Mouse (Mus musculus) cortical plate, adult 2 months (tissue): ENCODE results near the gene Hpse2. TPM values are rescaled to one million over a fixed set of nuclear protein-coding genes. Genes with fewer than 3 reads are reported as not detected.

Source experiments
- H3K27ac ChIP-seq: fragments of 200-500 bp; 2 replicates; pipeline ENCODE4 v1.5.1; 2012; ENCODE audit warnings: low read length, control low read depth, inconsistent platforms; ENCODE audit not compliant: insufficient read depth
- H3K4me1 ChIP-seq: fragments of 200-500 bp; 2 replicates; pipeline ENCODE4 v1.6.1; 2011; ENCODE audit warnings: low read length; ENCODE audit not compliant: control insufficient read depth, insufficient read depth
- H3K4me3 ChIP-seq: fragments of 200-500 bp; 2 replicates; pipeline ENCODE4 v1.5.1; 2011; ENCODE audit warnings: mild to moderate bottlenecking, low read length, control low read depth; ENCODE audit not compliant: insufficient read depth
- CTCF ChIP-seq: fragments of 200-500 bp; IDR thresholded peaks from 2 replicates; pipeline ENCODE4 v1.5.1; 2011; ENCODE audit warnings: mild to moderate bottlenecking, control low read depth, low read length; ENCODE audit not compliant: insufficient read depth; ENCODE audit errors: extremely low read depth
- POLR2A ChIP-seq: fragments of 200-500 bp; IDR thresholded peaks from 2 replicates; pipeline ENCODE4 v1.6.1; 2011; ENCODE audit warnings: mild to moderate bottlenecking, low read length, control low read depth; ENCODE audit not compliant: insufficient read depth; ENCODE audit errors: extremely low read depth
- polyA plus RNA-seq: library from polyadenylated mRNA; depleted of rRNA; stranded (reverse); fragments of >200 nt; gene quantifications from 2 replicates; pipeline ENCODE4 v1.2.3, GENCODE M21; 2012

Gene Hpse2
- polyA plus RNA-seq, 1 experiment, result 0.02 TPM

GRCm38 (mm10) chr19:43193562-43193961 lies 194.6 kb downstream of the Hpse2 start:
- Histone ChIP-seq H3K4me1 (no peaks in the 10 kb centered on the region), H3K27ac (no peak overlapping the region), H3K4me3 (no peak overlapping the region)
- TF ChIP-seq CTCF (no peak), POLR2A (no peak)

- TF ChIP-seq CTCF (no peak), POLR2A (no peak)
- H3K4me3 ChIP-seq, result no peak overlapping the region
- H3K27ac ChIP-seq, result no peak overlapping the region
- H3K4me1 ChIP-seq, result no peaks in the 10 kb centered on the region
Observed at GRCm38 (mm10) chr19:43175437-43175965, 212.7 kb downstream of the Hpse2 start.

DNA sequence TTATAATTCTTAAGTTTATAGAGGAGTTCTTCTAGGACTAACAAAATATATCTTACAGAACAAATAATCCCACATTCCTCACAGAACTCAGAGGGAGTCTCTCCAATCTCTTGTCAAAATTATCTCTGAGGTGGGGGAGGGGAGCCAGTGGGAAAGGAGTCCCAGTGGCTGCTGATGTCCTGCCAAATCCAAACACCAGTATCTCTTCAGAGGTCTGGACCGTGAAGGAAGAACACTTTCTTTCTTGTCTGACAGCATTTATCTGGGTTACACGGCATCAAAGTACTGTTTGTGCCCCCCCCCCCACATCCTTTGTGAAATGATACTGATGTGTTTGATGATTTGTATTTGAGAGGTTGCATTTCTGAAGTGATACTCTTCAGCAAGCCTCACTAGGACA lies 213.3 kb downstream of the Hpse2 start:
- TF ChIP-seq CTCF, result no peak
- no peak for TF ChIP-seq POLR2A
- no peak overlapping the region for H3K4me3 ChIP-seq
- H3K4me1 ChIP-seq, result no peaks in the 10 kb centered on the region
- no peak overlapping the region for H3K27ac ChIP-seq

DNA sequence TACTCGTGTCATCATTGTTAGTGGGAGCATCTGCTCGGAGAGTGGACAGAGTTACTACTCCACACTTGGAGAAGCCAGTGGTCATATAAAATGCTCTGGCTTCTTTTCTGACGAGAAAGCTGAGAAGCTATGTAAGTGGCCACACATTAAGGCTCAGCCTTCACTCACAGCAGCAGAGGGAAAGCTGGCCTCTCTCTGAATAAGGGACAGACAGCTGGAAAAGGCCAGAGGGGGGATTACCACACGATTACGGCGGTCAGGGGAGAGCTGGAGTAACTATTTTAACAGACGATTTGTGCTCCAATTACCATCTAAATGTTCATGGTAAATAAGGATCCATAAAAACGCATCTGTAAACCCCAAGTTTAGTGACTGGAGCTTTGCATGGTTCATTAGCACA lies 232.1 kb downstream of the Hpse2 start:
- TF ChIP-seq POLR2A (no peak), CTCF (no peak)
- Histone ChIP-seq H3K27ac (no peak overlapping the region), H3K4me1 (no peaks in the 10 kb centered on the region), H3K4me3 (no peak overlapping the region)

DNA sequence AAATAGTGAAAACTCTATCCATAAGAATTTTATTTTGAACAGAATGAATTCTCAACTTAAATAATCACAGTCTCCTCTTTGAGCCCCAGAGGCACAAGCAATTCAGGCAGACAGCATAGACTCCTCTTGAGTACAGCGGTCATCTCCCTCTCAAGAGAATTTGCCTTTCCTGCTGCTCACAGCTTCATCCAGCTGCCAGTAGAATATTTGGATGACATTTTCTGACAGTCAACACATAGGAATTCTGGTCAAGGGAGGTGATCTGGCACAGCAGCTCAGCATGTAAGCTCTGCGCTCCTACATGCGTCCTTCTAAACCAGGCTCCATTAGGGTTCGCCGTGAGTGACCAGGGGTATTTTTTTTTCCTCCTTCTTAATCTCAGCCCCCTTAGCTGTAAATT lies 232.6 kb downstream of the Hpse2 start:
- Histone ChIP-seq H3K4me3 (no peak overlapping the region), H3K4me1 (no peaks in the 10 kb centered on the region), H3K27ac (no peak overlapping the region)
- TF ChIP-seq POLR2A, result no peak

GRCm38 (mm10) chr19:43147901-43148300 lies 240.3 kb downstream of the Hpse2 start:
- no peak overlapping the region for H3K27ac ChIP-seq
- no peak for TF ChIP-seq CTCF
- H3K4me3 ChIP-seq, result no peak overlapping the region
- no peaks in the 10 kb centered on the region for H3K4me1 ChIP-seq

GRCm38 (mm10) chr19:43146820-43147219 lies 241.3 kb downstream of the Hpse2 start:
- Histone ChIP-seq H3K4me1 (no peaks in the 10 kb centered on the region), H3K4me3 (no peak overlapping the region), H3K27ac (no peak overlapping the region)
- TF ChIP-seq CTCF (no peak), POLR2A (no peak)

- no peak overlapping the region for H3K27ac ChIP-seq
- H3K4me3 ChIP-seq, result no peak overlapping the region
- no peaks in the 10 kb centered on the region for H3K4me1 ChIP-seq
- TF ChIP-seq CTCF, result no peak
- TF ChIP-seq POLR2A, result no peak
Observed at GRCm38 (mm10) chr19:43141646-43142045, 246.5 kb downstream of the Hpse2 start.

- no peaks in the 10 kb centered on the region for H3K4me1 ChIP-seq
- H3K4me3 ChIP-seq, result no peak overlapping the region
- TF ChIP-seq POLR2A (no peak), CTCF (no peak)
- H3K27ac ChIP-seq, result no peak overlapping the region
Observed at GRCm38 (mm10) chr19:43109796-43110195, 278.4 kb downstream of the Hpse2 start.

- TF ChIP-seq POLR2A (no peak), CTCF (no peak)
- Histone ChIP-seq H3K27ac (no peak overlapping the region), H3K4me1 (no peaks in the 10 kb centered on the region), H3K4me3 (no peak overlapping the region)
Observed at GRCm38 (mm10) chr19:43096915-43097314, 291.2 kb downstream of the Hpse2 start.

DNA sequence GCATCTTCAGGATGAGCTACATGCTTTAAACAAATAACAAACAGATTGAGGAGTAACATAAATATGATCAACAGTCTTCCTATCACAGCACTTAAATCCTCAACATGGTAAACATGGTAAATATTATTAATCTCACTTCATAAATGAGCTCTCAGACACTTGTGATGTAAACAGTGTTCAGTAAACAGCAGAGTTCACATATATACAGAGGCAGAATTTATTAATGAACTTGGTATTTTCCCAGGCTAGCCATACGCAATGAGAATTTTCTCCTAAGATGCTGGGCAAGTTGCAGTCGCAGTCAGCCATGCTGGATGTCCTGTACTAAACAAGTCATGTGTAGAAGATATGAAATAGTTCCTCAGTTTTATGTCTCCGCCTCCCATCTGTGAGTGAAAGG lies 300.9 kb downstream of the Hpse2 start:
- Histone ChIP-seq H3K4me1 (no peaks in the 10 kb centered on the region), H3K4me3 (no peak overlapping the region), H3K27ac (no peak overlapping the region)
- TF ChIP-seq POLR2A, result no peak
- TF ChIP-seq CTCF, result no peak
